Mouse (Mus musculus) olfactory bulb, adult 2 months (tissue): ENCODE results near the gene Nf1.

Experiments
- CTCF ChIP-seq: fragments of 200-500 bp; IDR thresholded peaks from 2 replicates; pipeline ENCODE4 v1.5.1; 2012; ENCODE audit warnings: low read depth, mild to moderate bottlenecking, low read length, moderate library complexity; ENCODE audit not compliant: insufficient read depth
- POLR2A ChIP-seq: fragments of 200-500 bp; IDR thresholded peaks from 2 replicates; pipeline ENCODE4 v1.6.1; 2012; ENCODE audit warnings: mild to moderate bottlenecking, low read depth, low read length, moderate library complexity; ENCODE audit not compliant: insufficient read depth

GRCm38 (mm10) chr11:79593495-79593894 lies 254.0 kb downstream of the Nf1 start:
- TF ChIP-seq POLR2A (no peak), CTCF (no peak)
